Mouse (Mus musculus) heart, embryonic 12.5 days (tissue): ENCODE measurements around the gene BC052040. TPM values are rescaled to one million over a fixed set of nuclear protein-coding genes. Genes with fewer than 3 reads are reported as not detected.
A peak's percentile ranks its signal among the peaks of the same experiment; 100 is the strongest.

ENCODE experiments used
- ATAC-seq: fragments of 200-750 bp; cut with Nextera tagmentation; 2 replicates; pipeline ENCODE4 v1.8.0; 2017; ENCODE audit warnings: moderate TSS enrichment, moderate library complexity; ENCODE audit not compliant: insufficient number of reproducible peaks, low FRiP score
- H3K27ac ChIP-seq: fragments of 300-500 bp; sonication (generic); 2 replicates; pipeline ENCODE4 v1.5.1; 2016; ENCODE audit warnings: mild to moderate bottlenecking, moderate library complexity; ENCODE audit not compliant: poor library complexity, severe bottlenecking
- H3K27me3 ChIP-seq: fragments of 300-500 bp; sonication (generic); replicated peaks from 2 replicates; pipeline ENCODE4 v1.6.1; 2016; ENCODE audit warnings: mild to moderate bottlenecking, moderate library complexity
- H3K36me3 ChIP-seq: fragments of 300-500 bp; sonication (generic); 2 replicates; pipeline ENCODE4 v1.6.1; 2016; ENCODE audit warnings: mild to moderate bottlenecking, moderate library complexity
- H3K4me1 ChIP-seq: fragments of 300-500 bp; sonication (generic); replicated peaks from 2 replicates; pipeline ENCODE4 v1.6.1; 2016; ENCODE audit warnings: mild to moderate bottlenecking
- H3K4me2 ChIP-seq: fragments of 300-500 bp; sonication (generic); 2 replicates; pipeline ENCODE4 v1.6.1; 2016; ENCODE audit warnings: mild to moderate bottlenecking, moderate library complexity
- H3K4me3 ChIP-seq: fragments of 300-500 bp; sonication (generic); 2 replicates; pipeline ENCODE4 v1.5.1; 2016; ENCODE audit warnings: mild to moderate bottlenecking
- H3K9ac ChIP-seq: fragments of 300-500 bp; sonication (generic); 2 replicates; pipeline ENCODE4 v1.6.1; 2016; ENCODE audit warnings: mild to moderate bottlenecking, moderate library complexity
- H3K9me3 ChIP-seq: fragments of 300-500 bp; sonication (generic); replicated peaks from 2 replicates; pipeline ENCODE4 v1.6.1; 2016; ENCODE audit warnings: mild to moderate bottlenecking, moderate library complexity
- WGBS: fragments of 180-500 bp; shearing (Covaris S2); methylation state at CpG from one replicate; pipeline ENCODE4 v1.1.7; 2016; 5-methylcytosine and 5-hydroxymethylcytosine counted together
- polyA plus RNA-seq: library from polyadenylated mRNA; unstranded; fragments of >200 nt; fragmentation: Nextera tagmentation; extraction: Ambion mirVana; gene quantifications from 2 replicates; pipeline ENCODE4 v1.2.1, GENCODE M21; 2016

BC052040 gene
- polyA plus RNA-seq, 1 experiment from 2014 or later: 18.4 TPM

DNA sequence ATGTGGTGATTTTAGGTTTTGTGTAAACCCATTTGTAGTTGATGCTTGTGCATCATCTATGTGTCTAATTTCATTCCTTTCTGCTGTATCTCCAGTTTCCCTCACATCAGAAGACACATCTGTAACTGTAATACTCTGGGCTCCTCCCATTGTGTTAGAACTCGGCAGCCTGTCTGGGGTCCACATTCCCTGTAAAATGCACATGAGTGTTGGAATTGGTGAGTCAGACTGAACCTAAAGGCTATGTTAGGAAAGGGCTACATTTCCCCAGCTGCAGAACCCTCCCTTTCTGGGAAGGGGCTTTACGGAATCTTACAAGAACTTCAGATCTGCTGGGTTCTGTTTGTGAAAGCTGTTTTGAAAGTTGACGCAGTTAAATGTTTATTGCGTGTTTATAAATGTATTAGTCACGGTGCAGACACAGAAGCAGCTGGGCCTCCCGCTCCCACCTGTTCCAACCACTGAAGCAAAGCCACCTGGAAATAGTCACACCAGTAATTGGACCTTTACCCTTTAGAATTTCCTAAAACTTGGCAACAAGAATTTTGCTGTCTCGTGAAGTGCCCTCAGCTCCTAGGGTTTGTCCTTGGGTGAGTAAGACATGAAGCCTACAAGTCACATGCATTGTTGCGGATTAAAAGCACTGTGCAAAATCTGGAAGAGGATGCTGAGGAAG is 151.6 kb downstream of the BC052040 start:
- H3K27me3 ChIP-seq: no peaks in the 10 kb centered on the region
- WGBS: 88% methylated on average over 8 of the region's 8 CpGs
- peaks cover 21% of the 10 kb centered on the region for H3K4me1 ChIP-seq
- H3K27ac ChIP-seq: no peak overlapping the region
- ATAC-seq: no peak
- H3K4me2 ChIP-seq: no peak overlapping the region
- no peak overlapping the region for H3K9ac ChIP-seq
- no peak overlapping the region for H3K4me3 ChIP-seq
- H3K9me3 ChIP-seq: no peaks in the 10 kb centered on the region
- H3K36me3 ChIP-seq: peaks cover 5% of the 10 kb centered on the region

DNA sequence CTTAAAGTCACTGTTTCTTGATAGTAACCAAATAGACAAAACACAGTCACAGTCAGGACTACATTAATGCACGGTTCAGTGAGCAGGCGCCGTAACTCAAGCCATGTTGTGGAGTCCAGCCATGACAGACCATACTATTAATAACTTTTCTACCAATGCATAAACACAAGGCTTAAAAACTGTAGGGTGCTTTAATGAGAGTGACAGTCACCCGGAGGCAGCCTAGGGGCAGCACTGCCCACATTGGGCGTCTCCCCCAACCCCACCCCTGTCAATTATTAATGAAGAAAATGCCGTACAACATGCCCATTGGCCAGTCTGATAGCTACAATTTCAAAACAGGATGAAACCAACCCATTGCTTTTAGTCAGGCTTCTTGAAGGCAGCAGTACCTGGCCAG is 153.3 kb downstream of the BC052040 start:
- H3K4me2 ChIP-seq: no peak overlapping the region
- no peak overlapping the region for H3K27ac ChIP-seq
- no peak overlapping the region for H3K9ac ChIP-seq
- H3K36me3 ChIP-seq: peaks cover 4% of the 10 kb centered on the region; the same call in 1 of the 2 replicates
- no peaks in the 10 kb centered on the region for H3K9me3 ChIP-seq
- no peak overlapping the region for H3K4me3 ChIP-seq
- no peaks in the 10 kb centered on the region for H3K27me3 ChIP-seq
- no peak for ATAC-seq
- WGBS: 92% methylated on average over 6 of the region's 6 CpGs
- H3K4me1 ChIP-seq: peaks cover 16% of the 10 kb centered on the region

DNA sequence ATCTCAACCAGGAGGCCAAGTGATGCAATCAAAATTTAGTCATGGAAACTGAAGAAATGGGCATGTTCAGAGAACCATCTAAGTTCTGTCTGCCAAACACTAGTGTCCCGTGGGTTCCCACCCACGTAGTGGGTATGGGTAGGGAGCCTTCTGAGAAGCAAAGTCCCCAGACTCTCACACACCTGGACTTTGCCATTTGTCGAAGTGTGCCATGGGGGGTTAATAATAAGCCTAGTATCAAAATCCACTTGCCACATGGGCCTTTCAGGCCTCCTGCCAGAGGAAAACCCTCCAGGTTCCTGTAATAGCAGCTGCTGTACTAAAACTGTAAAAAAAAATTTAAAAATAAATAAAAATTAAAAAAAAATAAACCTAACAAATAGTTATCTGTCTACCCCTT is 154.9 kb downstream of the BC052040 start:
- WGBS: 88% methylated on average over 3 of the region's 3 CpGs

DNA sequence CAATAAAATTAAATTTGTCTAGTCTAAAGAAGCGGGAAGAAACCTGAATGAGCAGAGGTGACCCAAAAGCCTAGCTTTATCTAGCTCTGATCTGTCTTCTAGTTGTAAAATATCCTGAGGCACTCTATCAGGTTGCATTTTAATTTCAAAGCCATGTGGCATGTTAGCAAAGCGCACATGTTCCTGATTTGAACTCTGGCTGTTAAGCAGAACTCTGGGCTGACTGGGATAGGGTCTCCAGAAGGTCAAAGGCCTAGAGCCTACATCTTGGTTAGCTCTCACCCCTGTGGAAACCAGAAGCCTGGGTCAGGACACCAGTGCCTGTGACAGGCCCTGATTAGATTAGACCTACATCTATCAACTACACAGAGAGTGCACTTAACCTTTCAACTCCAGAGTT is 156.4 kb downstream of the BC052040 start:
- Histone ChIP-seq H3K9ac (no peak overlapping the region), H3K27ac (no peak overlapping the region), H3K4me3 (no peak overlapping the region), H3K36me3 (peaks cover 4% of the 10 kb centered on the region; the same call in 1 of the 2 replicates), H3K27me3 (no peaks in the 10 kb centered on the region), H3K9me3 (no peaks in the 10 kb centered on the region), H3K4me1 (0 out of 2 replicates have a peak, but pooled peaks cover 3% of the 10 kb centered on the region), H3K4me2 (no peak overlapping the region)
- WGBS: 69% methylated on average over 2 of the region's 2 CpGs
- ATAC-seq: no peak

More for the DNA sequence above, 154.9 kb downstream of the BC052040 start:
- no peaks in the 10 kb centered on the region for H3K9me3 ChIP-seq
- 0 out of 2 replicates have a peak, but pooled peaks cover 3% of the 10 kb centered on the region for H3K4me1 ChIP-seq
- H3K4me3 ChIP-seq: no peak overlapping the region
- no peak overlapping the region for H3K27ac ChIP-seq
- H3K27me3 ChIP-seq: no peaks in the 10 kb centered on the region
- ATAC-seq: no peak
- no peak overlapping the region for H3K4me2 ChIP-seq
- H3K9ac ChIP-seq: no peak overlapping the region
- peaks cover 4% of the 10 kb centered on the region; the same call in 1 of the 2 replicates for H3K36me3 ChIP-seq

DNA sequence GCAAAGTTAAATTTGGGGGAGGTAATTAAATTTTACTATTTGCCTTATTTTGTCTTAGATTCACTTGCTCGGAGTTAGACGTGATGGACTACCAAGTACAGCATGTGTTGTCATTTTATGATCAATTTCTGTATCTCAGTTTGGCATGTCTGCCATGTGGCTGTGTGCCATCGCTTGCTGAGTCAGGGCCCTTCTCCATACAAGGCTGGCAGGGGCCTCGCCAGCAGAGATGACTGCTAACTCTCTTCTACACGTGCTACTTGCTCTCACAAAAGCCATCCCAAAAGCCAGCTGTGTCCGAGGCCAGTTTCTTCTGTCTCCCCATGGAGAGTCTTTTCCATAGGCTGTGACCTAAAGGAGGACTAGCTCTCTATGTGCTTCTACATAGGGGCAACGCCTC is 160.5 kb downstream of the BC052040 start:
- no peaks in the 10 kb centered on the region for H3K27me3 ChIP-seq
- H3K36me3 ChIP-seq: no peaks in the 10 kb centered on the region
- ATAC-seq: no peak
- H3K4me2 ChIP-seq: no peak overlapping the region
- WGBS: 84% methylated on average over 7 of the region's 7 CpGs
- no peak overlapping the region for H3K4me3 ChIP-seq
- H3K4me1 ChIP-seq: 0 out of 2 replicates have a peak, but pooled peaks cover 3% of the 10 kb centered on the region
- H3K9ac ChIP-seq: no peak overlapping the region
- H3K9me3 ChIP-seq: no peaks in the 10 kb centered on the region
- no peak overlapping the region for H3K27ac ChIP-seq

DNA sequence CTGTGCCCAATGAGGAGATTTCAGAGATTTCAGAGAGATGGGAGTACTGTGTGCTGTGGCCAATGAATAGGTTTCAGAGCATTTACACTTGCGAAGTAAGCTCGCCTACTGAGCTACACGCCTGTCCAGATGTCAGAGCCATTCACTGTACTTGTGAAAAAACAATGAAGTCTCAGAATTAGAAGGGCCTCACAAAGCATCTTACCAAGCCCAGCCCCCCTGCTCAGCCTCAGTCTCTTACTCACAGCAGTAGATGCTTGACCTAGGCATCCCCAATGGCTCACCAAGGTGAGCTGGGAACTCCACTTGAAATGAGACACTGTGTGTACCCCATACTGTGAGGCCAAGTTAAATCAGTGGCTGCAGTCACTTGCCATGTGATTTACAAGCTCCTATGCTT is 166.1 kb downstream of the BC052040 start:
- Histone ChIP-seq H3K4me3 (no peak overlapping the region), H3K27ac (no peak overlapping the region), H3K9me3 (no peaks in the 10 kb centered on the region), H3K4me1 (no peaks in the 10 kb centered on the region), H3K4me2 (no peak overlapping the region), H3K27me3 (no peaks in the 10 kb centered on the region), H3K9ac (no peak overlapping the region), H3K36me3 (no peaks in the 10 kb centered on the region)
- ATAC-seq: no peak
- WGBS: 88% methylated on average over 3 of the region's 3 CpGs

DNA sequence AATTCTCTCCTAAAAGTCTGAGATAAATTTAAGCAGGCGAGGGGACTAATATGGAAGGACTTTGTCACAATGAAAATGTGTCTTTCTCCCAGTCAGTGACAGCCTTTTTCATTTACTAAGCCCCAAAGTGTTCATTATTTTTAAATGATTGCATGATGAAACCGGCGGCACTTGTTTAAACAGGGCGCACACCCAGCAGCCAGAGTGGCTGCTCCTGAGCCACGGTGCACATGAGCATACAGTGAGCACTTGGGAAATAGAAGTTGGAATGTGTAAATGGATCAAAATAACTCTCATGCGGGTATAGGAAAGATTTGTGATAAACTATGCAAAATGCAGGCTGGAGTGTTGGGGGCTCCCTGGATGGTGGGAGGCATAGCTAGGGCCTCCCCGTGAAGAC is 169.7 kb downstream of the BC052040 start:
- H3K9me3 ChIP-seq: no peaks in the 10 kb centered on the region
- H3K36me3 ChIP-seq: no peaks in the 10 kb centered on the region
- no peak overlapping the region for H3K4me3 ChIP-seq
- peaks cover 3% of the 10 kb centered on the region; the same call in 1 of the 2 replicates for H3K4me1 ChIP-seq
- H3K4me2 ChIP-seq: no peak overlapping the region
- H3K27me3 ChIP-seq: no peaks in the 10 kb centered on the region
- no peak overlapping the region for H3K9ac ChIP-seq
- 85% methylated on average over 7 of the region's 7 CpGs for WGBS
- ATAC-seq: no peak
- no peak overlapping the region for H3K27ac ChIP-seq

DNA sequence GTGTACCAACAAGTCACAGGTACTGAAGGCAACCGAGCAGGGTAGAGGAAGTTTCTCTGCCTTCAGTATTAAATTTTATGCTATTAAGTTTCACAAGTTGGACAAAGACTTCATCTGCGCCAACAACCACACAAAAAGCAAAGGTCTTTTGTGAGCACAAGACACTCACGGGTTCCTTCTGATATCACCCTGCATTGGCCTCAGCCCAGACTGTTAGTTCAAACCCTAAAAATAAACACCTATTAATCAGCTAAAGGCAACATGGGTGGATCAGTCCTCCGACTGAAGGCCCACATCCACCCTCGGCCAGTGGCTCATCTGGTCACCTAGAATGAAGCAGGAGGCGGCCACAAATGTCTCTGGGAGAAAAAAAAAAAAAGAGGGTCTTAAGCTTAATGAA is 176.2 kb downstream of the BC052040 start:
- 31% methylated on average over 6 of the region's 6 CpGs for whole genome bisulfite sequencing
- Histone ChIP-seq H3K9me3 (no peaks in the 10 kb centered on the region), H3K36me3 (no peaks in the 10 kb centered on the region), H3K4me3 (no peak overlapping the region), H3K9ac (no peak overlapping the region), H3K4me2 (no peak overlapping the region; the same call in 1 of the 2 replicates), H3K4me1 (peaks cover 23% of the 10 kb centered on the region), H3K27me3 (no peaks in the 10 kb centered on the region), H3K27ac (peak overlapping the region; percentile 52; the same call in 1 of the 2 replicates)
- ATAC-seq: no peak

DNA sequence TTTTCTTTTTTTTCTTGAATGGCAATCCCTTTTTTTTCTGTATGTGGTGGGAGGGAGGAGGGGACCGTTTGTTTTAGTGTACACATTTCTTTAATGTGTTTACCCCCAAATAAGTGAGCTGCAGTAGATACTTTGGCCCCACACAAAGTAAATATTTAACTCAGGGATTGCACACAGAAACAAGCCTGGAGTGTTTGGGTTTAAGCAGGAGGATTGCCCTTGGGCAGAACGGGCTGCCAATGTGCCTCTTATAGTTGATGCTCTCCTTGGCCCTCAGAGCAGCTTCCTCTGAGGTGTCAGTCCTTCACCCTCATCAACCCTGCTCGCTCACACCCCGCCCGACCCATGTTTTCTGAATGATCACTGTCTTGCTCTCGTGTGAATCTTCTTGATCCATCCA is 177.0 kb downstream of the BC052040 start:
- H3K36me3 ChIP-seq: no peaks in the 10 kb centered on the region
- no peak for ATAC-seq
- no peak overlapping the region for H3K4me3 ChIP-seq
- no peaks in the 10 kb centered on the region for H3K9me3 ChIP-seq
- no peaks in the 10 kb centered on the region for H3K27me3 ChIP-seq
- no peak overlapping the region for H3K27ac ChIP-seq
- H3K4me2 ChIP-seq: no peak overlapping the region
- H3K4me1 ChIP-seq: peaks cover 25% of the 10 kb centered on the region
- WGBS: 90% methylated on average over 6 of the region's 6 CpGs
- no peak overlapping the region for H3K9ac ChIP-seq

DNA sequence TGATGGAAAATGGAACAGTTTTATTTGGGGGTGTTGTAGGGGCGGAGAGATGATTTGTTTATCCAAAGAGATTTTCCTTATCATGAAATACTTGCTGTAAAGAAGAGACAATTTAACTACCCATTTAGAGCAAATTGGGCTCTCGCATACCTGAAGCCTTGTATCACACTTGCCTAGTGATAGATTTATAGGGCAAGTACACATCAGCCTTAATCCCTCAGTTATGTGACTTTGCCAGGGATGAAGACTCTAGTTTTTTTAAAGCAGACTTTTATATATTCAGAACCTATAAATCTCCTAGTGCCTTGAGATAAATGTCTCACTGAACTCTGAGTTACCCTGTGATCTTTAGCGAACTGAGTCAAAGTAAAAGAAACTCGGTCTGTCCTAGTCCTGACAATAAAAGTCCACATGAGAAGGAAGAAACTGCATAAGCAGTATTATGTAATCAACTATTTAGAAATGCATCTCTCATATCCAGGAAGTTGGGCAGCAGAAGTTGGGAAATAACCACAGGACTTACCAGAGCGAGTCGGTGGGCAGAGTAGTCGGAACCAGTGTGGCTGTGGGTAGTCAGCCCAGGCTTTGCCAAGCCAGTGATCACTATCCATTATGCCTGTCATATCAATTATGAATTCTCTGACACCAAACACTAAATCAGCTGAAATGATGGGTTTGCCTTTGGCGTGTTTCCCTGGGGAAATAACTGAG is 183.2 kb downstream of the BC052040 start:
- WGBS: 85% methylated on average over 8 of the region's 8 CpGs
- no peak for ATAC-seq

DNA sequence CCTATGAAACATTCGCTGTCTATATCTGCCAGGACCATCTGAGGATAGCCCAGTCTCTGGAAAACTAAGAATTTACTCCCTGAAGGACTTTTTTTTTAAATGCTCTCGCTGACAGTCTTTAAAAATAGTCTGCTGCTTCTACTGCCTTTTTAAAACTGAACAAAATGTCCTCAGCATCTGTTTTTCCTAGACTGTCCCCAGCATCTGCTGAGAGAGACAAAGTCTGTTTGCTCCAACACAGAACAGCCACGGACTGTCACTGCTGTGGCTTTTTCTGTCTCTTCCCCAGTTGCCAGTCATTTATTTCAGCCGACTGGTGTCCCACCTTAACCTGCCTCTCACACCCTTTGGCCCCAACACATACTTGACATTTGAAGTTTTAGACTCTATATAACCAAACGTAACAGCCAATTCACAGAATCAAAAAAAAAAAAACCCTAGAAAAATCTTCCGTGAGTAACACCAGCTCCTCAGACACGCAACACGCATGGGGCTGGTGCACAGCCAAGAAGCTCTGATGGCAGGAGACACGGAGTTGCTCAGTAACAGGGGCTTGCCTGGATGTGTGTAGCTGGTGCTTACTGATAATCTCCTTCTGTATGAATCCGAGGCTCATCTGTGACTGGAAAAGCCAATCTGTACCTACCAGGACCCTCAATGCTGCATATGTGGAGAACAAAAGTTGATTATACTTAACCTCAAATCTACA is 188.2 kb downstream of the BC052040 start:
- H3K4me1 ChIP-seq: no peaks in the 10 kb centered on the region; the same call in 1 of the 2 replicates
- 83% methylated on average over 10 of the region's 10 CpGs for WGBS
- H3K27me3 ChIP-seq: no peaks in the 10 kb centered on the region
- H3K9me3 ChIP-seq: no peaks in the 10 kb centered on the region
- H3K4me2 ChIP-seq: no peak overlapping the region
- no peak overlapping the region for H3K27ac ChIP-seq
- H3K4me3 ChIP-seq: no peak overlapping the region
- ATAC-seq: no peak
- H3K36me3 ChIP-seq: no peaks in the 10 kb centered on the region
- no peak overlapping the region for H3K9ac ChIP-seq

More for the DNA sequence above, 183.2 kb downstream of the BC052040 start:
- H3K9ac ChIP-seq: no peak overlapping the region
- no peaks in the 10 kb centered on the region for H3K9me3 ChIP-seq
- H3K27ac ChIP-seq: no peak overlapping the region
- H3K36me3 ChIP-seq: no peaks in the 10 kb centered on the region
- H3K27me3 ChIP-seq: no peaks in the 10 kb centered on the region
- 0 out of 2 replicates have a peak, but pooled peaks cover 6% of the 10 kb centered on the region for H3K4me1 ChIP-seq
- no peak overlapping the region for H3K4me2 ChIP-seq
- no peak overlapping the region for H3K4me3 ChIP-seq
